Mouse (Mus musculus) cortical plate, adult 2 months (tissue): ENCODE results near the gene Kansl3. TPM values are rescaled to one million over a fixed set of nuclear protein-coding genes. Genes with fewer than 3 reads are reported as not detected.
A peak's percentile ranks its signal among the peaks of the same experiment; 100 is the strongest.

Source experiments
- H3K27ac ChIP-seq: fragments of 200-500 bp; 2 replicates; pipeline ENCODE4 v1.5.1; 2012; ENCODE audit warnings: low read length, control low read depth, inconsistent platforms; ENCODE audit not compliant: insufficient read depth
- H3K4me1 ChIP-seq: fragments of 200-500 bp; 2 replicates; pipeline ENCODE4 v1.6.1; 2011; ENCODE audit warnings: low read length; ENCODE audit not compliant: control insufficient read depth, insufficient read depth
- H3K4me3 ChIP-seq: fragments of 200-500 bp; 2 replicates; pipeline ENCODE4 v1.5.1; 2011; ENCODE audit warnings: mild to moderate bottlenecking, low read length, control low read depth; ENCODE audit not compliant: insufficient read depth
- CTCF ChIP-seq: fragments of 200-500 bp; IDR thresholded peaks from 2 replicates; pipeline ENCODE4 v1.5.1; 2011; ENCODE audit warnings: mild to moderate bottlenecking, control low read depth, low read length; ENCODE audit not compliant: insufficient read depth; ENCODE audit errors: extremely low read depth
- POLR2A ChIP-seq: fragments of 200-500 bp; IDR thresholded peaks from 2 replicates; pipeline ENCODE4 v1.6.1; 2011; ENCODE audit warnings: mild to moderate bottlenecking, low read length, control low read depth; ENCODE audit not compliant: insufficient read depth; ENCODE audit errors: extremely low read depth
- polyA plus RNA-seq: library from polyadenylated mRNA; depleted of rRNA; stranded (reverse); fragments of >200 nt; gene quantifications from 2 replicates; pipeline ENCODE4 v1.2.3, GENCODE M21; 2012

The Kansl3 gene
- polyA plus RNA-seq, 1 experiment: 63.6 TPM

- TF ChIP-seq CTCF (no peak), POLR2A (no peak)
- peaks cover 7% of the 10 kb centered on the region; the same call in 1 of the 2 replicates for H3K4me1 ChIP-seq
- peak overlapping the region; percentile 61 for H3K4me3 ChIP-seq
- H3K27ac ChIP-seq: 0 out of 2 replicates have a peak overlapping the region, but pooled peaks have one; percentile 33
Observed at GRCm38 (mm10) chr1:36368112-36368968, 641 bp downstream of the Kansl3 start.

- Histone ChIP-seq H3K4me1 (peaks cover 7% of the 10 kb centered on the region; the same call in 1 of the 2 replicates), H3K4me3 (peak overlapping the region; percentile 61), H3K27ac (no peak overlapping the region)
- TF ChIP-seq CTCF: no peak
- TF ChIP-seq POLR2A: no peak
Observed at GRCm38 (mm10) chr1:36367698-36368097, 1.3 kb downstream of the Kansl3 start.

- TF ChIP-seq POLR2A: no peak
- TF ChIP-seq CTCF: no peak
- Histone ChIP-seq H3K27ac (no peak overlapping the region), H3K4me1 (peaks cover 5% of the 10 kb centered on the region), H3K4me3 (no peak overlapping the region)
Observed at GRCm38 (mm10) chr1:36356955-36357695, 11.9 kb downstream of the Kansl3 start.

GRCm38 (mm10) chr1:36352351-36352750, 16.6 kb downstream of the Kansl3 start:
- Histone ChIP-seq H3K27ac (no peak overlapping the region), H3K4me1 (peaks cover 2% of the 10 kb centered on the region), H3K4me3 (no peak overlapping the region)
- TF ChIP-seq CTCF (no peak), POLR2A (no peak)

GRCm38 (mm10) chr1:36342547-36342946, 26.4 kb downstream of the Kansl3 start:
- Histone ChIP-seq H3K4me1 (no peaks in the 10 kb centered on the region), H3K27ac (no peak overlapping the region), H3K4me3 (no peak overlapping the region)
- TF ChIP-seq POLR2A (no peak), CTCF (no peak)

- Histone ChIP-seq H3K4me1 (peaks cover 1% of the 10 kb centered on the region; the same call in 1 of the 2 replicates), H3K4me3 (no peak overlapping the region), H3K27ac (no peak overlapping the region)
- TF ChIP-seq POLR2A (no peak), CTCF (no peak)
Observed at GRCm38 (mm10) chr1:36332955-36333887, 35.8 kb downstream of the Kansl3 start.

GRCm38 (mm10) chr1:36331743-36332142, 37.2 kb downstream of the Kansl3 start:
- TF ChIP-seq CTCF (no peak), POLR2A (no peak)
- H3K4me3 ChIP-seq: no peak overlapping the region
- peaks cover 1% of the 10 kb centered on the region; the same call in 1 of the 2 replicates for H3K4me1 ChIP-seq
- no peak overlapping the region for H3K27ac ChIP-seq

- H3K4me1 ChIP-seq: 0 out of 2 replicates have a peak, but pooled peaks cover 1% of the 10 kb centered on the region
- TF ChIP-seq CTCF (no peak), POLR2A (no peak)
- no peak overlapping the region for H3K27ac ChIP-seq
- no peak overlapping the region for H3K4me3 ChIP-seq
Observed at GRCm38 (mm10) chr1:36326815-36327214, 42.2 kb downstream of the Kansl3 start.

- TF ChIP-seq CTCF (no peak), POLR2A (no peak)
- Histone ChIP-seq H3K4me1 (0 out of 2 replicates have a peak, but pooled peaks cover 1% of the 10 kb centered on the region), H3K27ac (no peak overlapping the region), H3K4me3 (no peak overlapping the region)
Observed at GRCm38 (mm10) chr1:36325900-36326321, 43.1 kb downstream of the Kansl3 start.
